Comparison of ENCODE assay signal across 14 mouse cellular contexts in genomic region chr5:58331356-58331755, GRCm38 (mm10).
A peak's percentile ranks its signal among the peaks of the same experiment; 100 is the strongest.
DNase-seq lines count a peak whose midpoint lies in the region; TF ChIP-seq lines count a peak whose summit lies in the region.
"Had no signal": no experiment of that assay in that cellular context is flagged by ENCODE, and none has a peak within 500 bp of the region (broad histone marks: within the 10 kb centered on the region; RNA-seq: fewer than 3 reads in every experiment).

No protein-coding gene starts in this region.

- no peak overlapping the region for H3K4me3 ChIP-seq in left cerebral cortex, adult 2 months
- H3K4me3 ChIP-seq: neural tube, embryonic 12.5 days had no signal

- intact Hi-C loops in left cerebral cortex, adult 2 months (cut with DNase I) = no loop called here

- TF ChIP-seq CTCF in left cerebral cortex, adult 2 months (IDR thresholded peaks at IDR 0.05) = no peak

- no peak overlapping the region for H3K27ac ChIP-seq in left cerebral cortex, adult 2 months
- H3K27ac ChIP-seq: neural tube, embryonic 12.5 days had no signal

- peak; percentile 6 for DNase-seq in layer of hippocampus, adult 11-12 months (ENCODE audit: low spot score)
- no peak for DNase-seq in layer of hippocampus, postnatal 25 days (ENCODE audit: extremely low spot score in 1 of 2, low spot score in 1 of 2)
- DNase-seq in layer of hippocampus, adult 18-20 months (ENCODE audit: low spot score in 2 of 2) = peak; percentile 5 to 11
- DNase-seq in left cerebral cortex, adult 2 months (ENCODE audit: extremely low spot score in 1 of 2, low spot score in 2 of 2) = peak; percentile 10 to 13
- peak; percentile 65 for DNase-seq in telencephalon, adult 2 months (ENCODE audit: low read depth, low spot score)
- no peak for DNase-seq in thymus, postnatal 4 days
- no peak for DNase-seq in thymus, postnatal 0 days (ENCODE audit: low spot score)
- DNase-seq: gastrocnemius, postnatal 36 days; heart, postnatal 10 days; lung, postnatal 10 days; midbrain, embryonic 14.5 days; retina, postnatal 1 day; thymus, postnatal 25 days had no signal

Comparison
In these comparisons a context has a peak if more than half of its experiments do, and no peak if none do; other contexts are left out.
1. DNase-seq: peak in layer of hippocampus, adult 11-12 months (single experiment), layer of hippocampus, adult 18-20 months (2 of 2), left cerebral cortex, adult 2 months (2 of 2) and telencephalon, adult 2 months (single experiment); none in layer of hippocampus, postnatal 25 days (0 of 2), thymus, postnatal 4 days (single experiment) and thymus, postnatal 0 days (single experiment).